Mouse (Mus musculus): ENCODE results near the gene Cacnb2. TPM values are rescaled to one million over a fixed set of nuclear protein-coding genes. Genes with fewer than 3 reads are reported as not detected.

The Cacnb2 gene
- total and polyA plus RNA-seq, 3 experiments, result 32.7 to 77.9 (median 72.2) TPM

GRCm38 (mm10) chr2:14858301-14858700, 255.4 kb downstream of the Cacnb2 start:
- H3K27ac ChIP-seq, result no peak overlapping the region
- 94% methylated on average over 1 of the region's 1 CpGs for WGBS
- H3K9ac ChIP-seq (ENCODE audit: low read depth, low read length), result no peak overlapping the region
- no peak overlapping the region for H3K4me3 ChIP-seq
- H3K79me2 ChIP-seq (replicated peaks; ENCODE audit: control insufficient read depth, insufficient read depth, low read length), result no peaks in the 10 kb centered on the region
- peaks cover 1% of the 10 kb centered on the region; the same call in 1 of the 2 replicates for H3K4me1 ChIP-seq (ENCODE audit: control insufficient read depth, insufficient read depth, low read length)
- no peaks in the 10 kb centered on the region for H3K27me3 ChIP-seq (ENCODE audit: control insufficient read depth, insufficient read depth, low read length)
- DNase-seq, result no peak
- intact Hi-C loops (cut with DNase I), result no loop called here
- peaks cover 2% of the 10 kb centered on the region; the same call in 1 of the 2 replicates for H3K36me3 ChIP-seq (ENCODE audit: control insufficient read depth, insufficient read depth, low read length)
- TF ChIP-seq EP300 (IDR thresholded peaks at IDR 0.05; ENCODE audit: insufficient read depth, low read depth, low read length), result no peak

- intact Hi-C loops (cut with DNase I), result no loop called here
- H3K4me1 ChIP-seq (ENCODE audit: control insufficient read depth, insufficient read depth, low read length), result peaks cover 4% of the 10 kb centered on the region
- no peak overlapping the region for H3K27ac ChIP-seq
- no peaks in the 10 kb centered on the region for H3K36me3 ChIP-seq (ENCODE audit: control insufficient read depth, insufficient read depth, low read length)
- no peak for DNase-seq
- H3K4me3 ChIP-seq, result no peak overlapping the region
- H3K9ac ChIP-seq (ENCODE audit: low read depth, low read length), result no peak overlapping the region
- H3K79me2 ChIP-seq (replicated peaks; ENCODE audit: control insufficient read depth, insufficient read depth, low read length), result no peaks in the 10 kb centered on the region
- no peak for TF ChIP-seq EP300 (IDR thresholded peaks at IDR 0.05; ENCODE audit: insufficient read depth, low read depth, low read length)
- no peak for TF ChIP-seq CTCF (IDR thresholded peaks at IDR 0.05)
- no peak for TF ChIP-seq POLR2A (IDR thresholded peaks at IDR 0.05; ENCODE audit: insufficient read depth, low read depth, low read length)
- 71% methylated on average over 3 of the region's 3 CpGs for WGBS
- no peaks in the 10 kb centered on the region for H3K27me3 ChIP-seq (ENCODE audit: control insufficient read depth, insufficient read depth, low read length)
These were observed 257.5 kb downstream of the Cacnb2 start for GRCm38 (mm10) chr2:14860350-14860749.

- WGBS, result 38% methylated on average over 2 of the region's 2 CpGs
- Histone ChIP-seq H3K27ac (no peak overlapping the region), H3K9ac (ENCODE audit: low read depth, low read length) (no peak overlapping the region), H3K4me1 (ENCODE audit: control insufficient read depth, insufficient read depth, low read length) (peaks cover 4% of the 10 kb centered on the region), H3K79me2 (replicated peaks; ENCODE audit: control insufficient read depth, insufficient read depth, low read length) (no peaks in the 10 kb centered on the region), H3K36me3 (ENCODE audit: control insufficient read depth, insufficient read depth, low read length) (no peaks in the 10 kb centered on the region), H3K4me3 (no peak overlapping the region), H3K27me3 (ENCODE audit: control insufficient read depth, insufficient read depth, low read length) (no peaks in the 10 kb centered on the region)
- no peak for DNase-seq
- intact Hi-C loops (cut with DNase I), result no loop called here
- no peak for TF ChIP-seq POLR2A (IDR thresholded peaks at IDR 0.05; ENCODE audit: insufficient read depth, low read depth, low read length)
- TF ChIP-seq EP300 (IDR thresholded peaks at IDR 0.05; ENCODE audit: insufficient read depth, low read depth, low read length), result no peak
- no peak for TF ChIP-seq CTCF (IDR thresholded peaks at IDR 0.05)
These were observed 258.7 kb downstream of the Cacnb2 start for GRCm38 (mm10) chr2:14861613-14862012.

- no peak for DNase-seq
- 23% methylated on average over 1 of the region's 1 CpGs for WGBS
- intact Hi-C loops (cut with DNase I), result no loop called here
These were observed 260.1 kb downstream of the Cacnb2 start for GRCm38 (mm10) chr2:14862981-14863380.

DNA sequence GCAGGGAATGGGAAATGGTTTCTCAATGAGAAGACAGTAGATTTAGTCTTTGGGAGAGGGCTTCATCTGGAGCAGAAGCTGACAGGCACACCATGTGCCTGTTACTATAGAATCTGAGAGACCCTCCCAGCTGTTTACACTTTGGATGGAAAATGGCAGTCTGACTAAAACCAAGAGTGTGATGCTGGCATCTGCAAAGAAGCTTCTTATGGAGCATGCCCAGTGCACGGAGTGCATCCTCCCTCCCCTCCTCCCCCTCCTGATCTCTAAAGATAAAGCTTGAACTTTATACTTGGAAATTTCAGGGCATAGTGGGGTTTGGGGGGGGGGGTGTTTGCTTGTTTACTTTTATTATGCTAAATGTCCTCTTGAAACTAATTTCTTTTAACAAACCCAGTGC, 270.2 kb downstream of the Cacnb2 start:
- Histone ChIP-seq H3K79me2 (replicated peaks; ENCODE audit: control insufficient read depth, insufficient read depth, low read length) (no peaks in the 10 kb centered on the region; the same call in 1 of the 2 replicates), H3K36me3 (ENCODE audit: control insufficient read depth, insufficient read depth, low read length) (peaks cover 4% of the 10 kb centered on the region; the same call in 1 of the 2 replicates), H3K9ac (ENCODE audit: low read depth, low read length) (no peak overlapping the region), H3K27me3 (ENCODE audit: control insufficient read depth, insufficient read depth, low read length) (no peaks in the 10 kb centered on the region), H3K27ac (no peak overlapping the region), H3K4me3 (no peak overlapping the region), H3K4me1 (ENCODE audit: control insufficient read depth, insufficient read depth, low read length) (peaks cover 3% of the 10 kb centered on the region; the same call in 1 of the 2 replicates)
- TF ChIP-seq POLR2A (IDR thresholded peaks at IDR 0.05; ENCODE audit: insufficient read depth, low read depth, low read length) (no peak), CTCF (IDR thresholded peaks at IDR 0.05) (no peak), EP300 (IDR thresholded peaks at IDR 0.05; ENCODE audit: insufficient read depth, low read depth, low read length) (no peak)
- intact Hi-C loops (cut with DNase I), result no loop called here
- WGBS, result 41% methylated on average over 1 of the region's 1 CpGs
- DNase-seq, result no peak

More at GRCm38 (mm10) chr2:14862981-14863380, 260.1 kb downstream of the Cacnb2 start:
- Histone ChIP-seq H3K36me3 (ENCODE audit: control insufficient read depth, insufficient read depth, low read length) (no peaks in the 10 kb centered on the region), H3K79me2 (replicated peaks; ENCODE audit: control insufficient read depth, insufficient read depth, low read length) (no peaks in the 10 kb centered on the region), H3K4me1 (ENCODE audit: control insufficient read depth, insufficient read depth, low read length) (peaks cover 4% of the 10 kb centered on the region), H3K9ac (ENCODE audit: low read depth, low read length) (no peak overlapping the region), H3K27me3 (ENCODE audit: control insufficient read depth, insufficient read depth, low read length) (no peaks in the 10 kb centered on the region), H3K27ac (no peak overlapping the region), H3K4me3 (no peak overlapping the region)
- TF ChIP-seq CTCF (IDR thresholded peaks at IDR 0.05), result no peak
- TF ChIP-seq POLR2A (IDR thresholded peaks at IDR 0.05; ENCODE audit: insufficient read depth, low read depth, low read length), result no peak
- no peak for TF ChIP-seq EP300 (IDR thresholded peaks at IDR 0.05; ENCODE audit: insufficient read depth, low read depth, low read length)

GRCm38 (mm10) chr2:14873701-14874181, 270.9 kb downstream of the Cacnb2 start:
- Histone ChIP-seq H3K79me2 (replicated peaks; ENCODE audit: control insufficient read depth, insufficient read depth, low read length) (no peaks in the 10 kb centered on the region; the same call in 1 of the 2 replicates), H3K27me3 (ENCODE audit: control insufficient read depth, insufficient read depth, low read length) (no peaks in the 10 kb centered on the region), H3K27ac (no peak overlapping the region), H3K36me3 (ENCODE audit: control insufficient read depth, insufficient read depth, low read length) (peaks cover 4% of the 10 kb centered on the region; the same call in 1 of the 2 replicates), H3K4me3 (no peak overlapping the region), H3K4me1 (ENCODE audit: control insufficient read depth, insufficient read depth, low read length) (peaks cover 3% of the 10 kb centered on the region; the same call in 1 of the 2 replicates), H3K9ac (ENCODE audit: low read depth, low read length) (peak overlapping the region; percentile 8; the same call in 1 of the 2 replicates)
- TF ChIP-seq POLR2A (IDR thresholded peaks at IDR 0.05; ENCODE audit: insufficient read depth, low read depth, low read length) (no peak), EP300 (IDR thresholded peaks at IDR 0.05; ENCODE audit: insufficient read depth, low read depth, low read length) (no peak), CTCF (IDR thresholded peaks at IDR 0.05) (no peak)
- peak in 1 of 2 experiments; percentile 19 for DNase-seq
- WGBS, result 26% methylated on average over 15 of the region's 15 CpGs
- intact Hi-C loops (cut with DNase I), result no loop called here
